Mouse (Mus musculus): Measurements from ENCODE around the gene Rasl10a. TPM values are rescaled to one million over a fixed set of nuclear protein-coding genes. Genes with fewer than 3 reads are reported as not detected.
A peak's percentile ranks its signal among the peaks of the same experiment; 100 is the strongest.

The Rasl10a gene
- total RNA-seq (2021): 1 to 10 TPM; 3.8 to 5.6 TPM
- long read RNA-seq, experiment 1, transcript Rasl10a-201 (3 exons, 1,110 nt): major isoform, 8 of 10 reads
- long read RNA-seq, experiment 1, partial matches to known transcripts: 1 of 10 reads
- long read RNA-seq, experiment 1, other reads (novel, unspliced or antisense): 1 of 10 reads
- long read RNA-seq, experiment 2, partial matches to known transcripts: 2 of 6 reads
- long read RNA-seq, experiment 2, other reads (novel, unspliced or antisense): 1 of 6 reads

DNA sequence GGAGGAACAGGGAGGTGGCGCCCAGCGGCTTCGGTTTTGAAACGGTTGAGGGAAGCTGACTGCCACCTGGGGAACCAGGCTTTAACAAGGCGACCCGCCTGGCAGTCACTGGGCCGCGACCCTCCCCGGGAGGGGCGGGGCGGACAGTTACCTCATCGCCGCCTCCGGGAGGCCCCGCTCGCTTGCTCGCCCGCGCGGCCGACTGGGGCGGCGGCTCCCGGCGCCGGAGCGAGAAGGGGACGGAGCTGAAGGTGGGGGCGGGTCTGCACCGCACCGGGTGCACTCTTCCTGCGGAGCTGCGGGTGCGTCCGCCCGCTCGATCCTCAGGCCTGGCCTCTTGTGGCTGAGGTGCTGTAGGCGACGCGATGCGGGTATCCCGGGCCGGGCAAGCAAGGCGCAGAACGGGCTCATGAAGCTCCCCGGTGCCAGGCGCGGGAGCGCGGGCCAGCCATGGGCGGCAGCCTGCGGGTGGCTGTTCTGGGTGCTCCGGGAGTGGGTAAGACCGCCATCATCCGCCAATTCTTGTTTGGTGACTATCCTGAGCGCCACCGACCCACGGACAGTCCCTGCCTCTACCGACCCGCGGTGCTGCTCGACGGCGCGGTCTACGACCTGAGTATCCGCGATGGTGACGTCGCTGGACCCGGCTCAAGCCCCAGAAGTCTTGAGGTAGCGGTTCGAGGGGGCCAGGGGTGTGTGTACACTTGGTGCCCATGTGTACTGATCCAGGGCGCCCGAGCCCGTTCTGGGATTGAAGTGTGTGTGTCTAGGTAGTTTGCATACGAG, at the start of gene Rasl10a:
Rasl10a (plus strand) TSS at position 273 of the 786 bp plus-strand sequence.
- peak; percentile 58 to 60 for DNase-seq

- DNase-seq: no peak
These were observed 49.1 kb upstream of the Rasl10a start for GRCm38 (mm10) chr11:5008867-5009266.

DNA sequence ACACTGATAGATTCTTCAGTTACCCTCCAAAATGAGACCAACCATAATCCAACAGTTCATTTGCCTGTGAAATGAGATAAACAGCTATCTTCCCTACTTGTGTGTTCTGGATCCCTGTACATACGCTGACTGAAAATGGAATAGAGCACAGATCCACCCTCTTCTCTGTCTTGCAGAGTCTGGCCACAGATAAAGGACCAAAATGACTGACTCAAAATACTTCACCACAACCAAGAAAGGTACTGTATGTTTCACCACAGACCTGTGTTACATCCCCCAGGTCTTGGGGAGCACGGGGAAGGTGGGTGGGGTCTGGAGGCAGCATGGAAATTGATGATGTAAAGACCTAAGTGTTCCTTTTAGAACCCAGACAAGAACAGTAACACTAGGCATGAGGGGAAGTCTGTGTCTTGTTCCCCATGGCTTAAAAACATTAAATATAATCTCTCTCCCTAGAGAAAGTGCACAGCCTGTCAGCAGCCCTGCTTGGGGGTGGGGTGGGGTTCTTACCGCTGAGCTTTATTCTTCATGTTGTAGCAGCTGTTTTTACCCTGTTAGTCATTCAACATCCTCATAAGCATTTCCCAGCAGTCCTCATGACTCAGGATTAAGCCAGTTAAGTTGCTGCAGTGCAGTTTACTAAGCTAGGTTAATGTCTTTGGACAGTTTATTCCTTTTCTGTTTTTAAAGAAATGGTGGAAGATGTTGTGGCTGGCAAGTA, 48.4 kb upstream of the Rasl10a start:
- DNase-seq: no peak

- no peak for DNase-seq
These were observed 47.7 kb upstream of the Rasl10a start for GRCm38 (mm10) chr11:5010205-5010604.

DNA sequence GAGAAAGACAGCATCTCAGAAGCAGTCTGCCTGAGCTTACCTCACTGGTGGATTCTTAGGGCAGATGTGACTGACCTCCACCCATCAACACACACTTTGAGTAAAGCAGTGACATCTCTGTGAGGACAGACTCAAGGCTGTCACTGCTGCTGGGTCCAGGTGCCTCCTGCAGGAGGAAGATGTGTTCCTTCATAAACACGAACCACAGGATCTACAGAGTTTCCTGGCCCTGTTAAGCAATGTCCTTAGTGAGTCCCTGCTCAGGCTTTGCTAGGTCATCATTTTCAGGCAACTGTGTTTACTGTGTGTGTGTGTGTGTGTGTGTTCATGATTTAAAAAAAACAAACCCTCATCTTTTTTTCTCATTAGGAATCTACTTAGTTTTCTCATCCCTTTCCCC, 46.4 kb upstream of the Rasl10a start:
- DNase-seq: no peak

GRCm38 (mm10) chr11:5012213-5012715, 45.7 kb upstream of the Rasl10a start:
- DNase-seq: peak in 1 of 2 experiments; percentile 63

DNA sequence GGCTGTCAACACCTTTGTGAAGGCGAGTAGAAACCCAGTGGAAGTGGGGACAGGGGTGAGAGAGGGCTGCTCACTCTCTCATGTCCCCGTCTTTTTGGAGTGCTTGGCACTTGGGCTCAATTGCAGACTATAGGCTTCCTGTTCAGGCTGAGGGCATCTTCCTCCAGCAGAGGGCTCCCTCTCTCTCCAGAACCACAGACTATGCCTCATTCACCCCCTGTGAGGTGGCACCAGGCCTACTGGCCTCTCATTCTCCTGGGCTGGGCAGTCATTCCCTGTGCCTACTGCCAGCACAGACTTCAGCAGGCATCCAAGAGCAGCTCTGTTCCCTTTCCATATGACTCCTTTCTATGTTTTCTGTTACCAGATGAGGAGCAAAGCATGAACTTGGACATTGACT, 42.2 kb upstream of the Rasl10a start:
- DNase-seq: peak; percentile 82 to 83

GRCm38 (mm10) chr11:5016286-5016685, 41.6 kb upstream of the Rasl10a start:
- no peak for DNase-seq

- no peak for DNase-seq
These were observed 40.4 kb upstream of the Rasl10a start for GRCm38 (mm10) chr11:5017506-5017905.

DNA sequence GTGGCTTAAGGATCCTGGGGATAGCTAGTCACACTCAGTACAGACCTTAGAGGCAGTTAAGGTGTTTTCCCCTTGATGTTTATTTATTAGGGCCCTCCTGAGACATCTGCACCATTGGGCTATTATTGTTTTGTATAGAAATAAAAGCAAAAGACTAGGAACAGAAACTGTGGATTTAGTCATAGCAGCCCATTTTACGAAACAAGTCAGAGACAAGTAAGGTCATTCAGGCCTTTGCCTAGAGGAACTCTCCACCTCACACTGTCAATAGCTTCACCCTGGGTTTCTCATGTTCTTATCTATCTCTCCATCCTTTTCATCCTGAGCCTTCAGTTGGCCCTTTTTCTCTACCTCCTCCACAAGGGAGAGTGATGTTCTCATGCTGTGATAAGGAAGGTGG, 32.8 kb upstream of the Rasl10a start:
- no peak for DNase-seq

DNA sequence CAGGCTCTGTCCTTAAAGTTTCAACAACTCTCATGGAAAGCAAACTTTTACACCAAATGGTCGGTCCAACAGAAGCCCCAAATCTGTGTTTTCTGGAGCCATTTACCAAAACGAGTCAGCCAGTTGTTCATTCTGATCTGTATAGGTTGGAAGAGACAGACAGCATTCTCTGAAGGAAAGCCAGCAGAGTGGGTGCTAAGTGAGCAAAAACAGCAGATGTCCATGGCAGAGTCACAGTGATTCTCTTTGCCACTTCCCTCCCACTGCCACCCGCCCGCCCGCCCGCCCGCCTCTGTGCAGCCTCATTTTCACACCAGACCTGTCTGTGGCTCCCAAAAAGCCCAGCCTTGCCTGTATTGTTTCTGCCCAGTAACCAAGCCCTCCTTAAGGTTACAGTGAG, 29.7 kb upstream of the Rasl10a start:
- DNase-seq: no peak

DNA sequence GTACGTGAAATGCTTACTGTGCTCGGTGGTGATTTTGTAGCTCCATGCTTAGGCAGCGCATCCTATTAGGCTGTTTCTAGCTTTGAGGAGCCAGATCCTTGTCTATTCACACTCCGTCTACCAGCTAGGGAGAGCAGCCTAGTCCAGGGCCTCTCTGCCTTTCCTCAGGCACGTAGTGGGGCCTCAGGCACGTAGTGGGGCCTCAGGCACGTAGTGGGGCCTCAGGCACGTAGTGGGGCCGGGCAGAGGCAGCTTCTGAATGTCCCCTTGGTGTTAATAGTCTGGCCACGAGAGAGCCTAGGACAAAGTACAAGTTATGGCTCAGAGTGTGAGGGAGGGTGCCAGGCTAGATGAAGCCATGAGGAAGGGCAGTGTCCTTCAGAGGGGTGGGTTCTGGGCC, 25.2 kb upstream of the Rasl10a start:
- no peak for DNase-seq

DNA sequence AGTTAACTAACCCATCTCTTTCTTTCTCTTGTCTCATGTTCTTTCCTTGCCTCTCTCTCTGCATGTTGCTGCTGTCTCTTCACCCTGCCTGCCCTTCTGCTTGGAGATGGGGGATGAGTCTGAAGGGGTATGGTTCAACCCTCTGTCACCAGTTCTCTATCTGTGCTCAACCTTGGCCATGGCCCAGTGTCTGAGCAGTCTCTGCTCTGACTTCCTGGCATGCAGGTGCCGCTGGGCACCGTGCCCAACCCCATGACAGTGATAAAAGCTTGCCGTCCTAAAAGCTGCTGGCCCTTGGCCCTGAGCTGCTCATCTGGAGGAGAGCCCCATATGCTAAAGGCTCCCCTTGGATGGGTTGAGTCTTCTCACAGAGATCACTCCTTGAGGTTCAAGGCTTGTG, 24.8 kb upstream of the Rasl10a start:
- DNase-seq: peak; percentile 81 to 82

DNA sequence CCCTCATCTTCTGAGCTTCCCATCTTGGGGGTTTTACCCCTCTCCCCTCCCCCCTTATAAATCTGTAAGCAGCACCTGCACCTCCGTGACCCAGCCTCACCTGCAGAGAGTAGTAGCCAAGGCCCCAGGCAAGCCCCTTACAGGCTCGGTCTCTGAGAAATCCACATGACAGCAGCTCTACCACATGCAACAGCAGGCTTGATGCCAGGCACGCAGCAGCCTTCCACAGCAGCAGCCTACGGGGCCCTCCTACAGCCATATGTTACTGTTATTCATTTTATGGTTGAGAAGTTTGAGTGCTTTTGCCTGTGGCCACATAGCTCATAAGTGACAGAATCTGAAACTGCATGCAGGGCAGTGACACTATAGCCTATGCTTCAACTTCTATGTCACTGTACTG, 22.5 kb upstream of the Rasl10a start:
- no peak for DNase-seq

DNA sequence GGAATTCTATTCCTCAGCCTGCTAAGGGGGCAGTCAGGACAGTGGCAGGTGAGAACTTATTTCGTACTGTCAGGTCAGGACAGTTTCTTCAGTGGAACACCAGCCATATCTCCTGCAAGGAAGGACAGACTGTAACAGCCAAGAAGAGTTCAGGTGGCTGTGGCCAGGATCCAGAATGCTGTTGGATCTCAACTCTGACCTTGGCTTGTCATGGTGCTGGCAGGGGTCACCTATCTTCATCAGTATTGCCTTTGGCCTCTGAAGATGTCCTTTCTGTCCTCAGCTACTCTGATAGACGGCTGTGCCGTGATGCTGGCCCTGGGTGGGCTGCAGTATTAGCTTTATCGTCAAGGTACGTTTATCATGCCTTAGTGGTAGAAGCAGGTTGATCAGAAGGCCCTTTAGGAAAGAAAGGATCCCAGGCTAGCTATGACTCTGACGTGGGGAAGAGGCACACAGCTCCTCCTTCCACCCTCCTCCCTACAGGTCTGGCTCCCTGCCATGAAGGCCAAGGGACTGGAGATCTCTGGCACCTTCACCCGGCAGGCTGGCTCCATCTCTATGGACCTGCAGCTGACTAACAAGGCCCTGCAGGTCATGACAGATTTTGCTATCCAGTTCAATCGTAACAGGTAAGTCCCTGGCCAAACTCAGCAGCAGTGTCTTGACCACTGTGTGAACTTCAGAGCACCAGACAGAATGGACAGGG, 20.6 kb upstream of the Rasl10a start:
- peak; percentile 54 to 65 for DNase-seq

- no peak for DNase-seq
These were observed 17.3 kb upstream of the Rasl10a start for GRCm38 (mm10) chr11:5040585-5040984.

- no peak for DNase-seq
These were observed 16.7 kb upstream of the Rasl10a start for GRCm38 (mm10) chr11:5041144-5041780.

- DNase-seq: no peak
These were observed 15.1 kb upstream of the Rasl10a start for GRCm38 (mm10) chr11:5042645-5043381.

- DNase-seq: no peak
These were observed 11.5 kb upstream of the Rasl10a start for GRCm38 (mm10) chr11:5046321-5046926.

- DNase-seq: no peak
These were observed 6.3 kb upstream of the Rasl10a start for GRCm38 (mm10) chr11:5051629-5052028.

All from heart, adult 18-20 months (tissue).